Mouse (Mus musculus): ENCODE results near the gene Sulf2.

Sulf2 gene

DNA sequence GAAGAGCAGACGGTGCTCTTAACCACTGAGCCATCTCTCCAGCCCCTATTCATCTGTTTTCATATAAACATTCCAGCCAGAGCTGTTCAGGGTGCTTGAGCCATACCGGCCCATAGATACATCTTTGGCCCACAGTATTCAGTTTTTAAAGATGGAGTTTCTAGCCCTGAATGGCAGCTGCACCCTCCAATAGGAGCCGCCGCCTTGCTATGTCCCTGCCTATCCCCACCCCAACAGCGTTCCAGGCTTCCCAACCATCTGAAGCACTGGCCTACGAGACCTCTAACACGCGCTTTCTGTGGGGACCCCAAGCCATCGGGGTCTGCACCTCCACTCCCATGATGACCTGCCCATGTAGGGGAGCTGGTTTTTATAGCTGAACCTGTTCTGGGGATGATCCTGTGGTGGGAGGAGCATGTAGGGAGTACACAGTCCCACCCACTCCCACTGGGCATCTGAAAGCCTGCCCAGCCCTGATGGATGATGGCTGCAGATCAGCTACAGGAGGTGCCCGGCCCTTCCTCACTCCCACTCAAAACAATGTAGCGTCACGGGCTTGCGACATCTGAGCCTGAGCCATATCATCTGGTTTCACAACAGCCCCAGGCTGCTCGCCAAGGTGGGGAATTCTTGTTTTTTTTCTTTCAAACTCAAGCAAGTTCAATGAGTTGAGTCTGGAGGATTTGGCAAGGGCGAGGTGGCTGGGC is 39.7 kb downstream of the Sulf2 start:
- DNase-seq, result no peak

DNA sequence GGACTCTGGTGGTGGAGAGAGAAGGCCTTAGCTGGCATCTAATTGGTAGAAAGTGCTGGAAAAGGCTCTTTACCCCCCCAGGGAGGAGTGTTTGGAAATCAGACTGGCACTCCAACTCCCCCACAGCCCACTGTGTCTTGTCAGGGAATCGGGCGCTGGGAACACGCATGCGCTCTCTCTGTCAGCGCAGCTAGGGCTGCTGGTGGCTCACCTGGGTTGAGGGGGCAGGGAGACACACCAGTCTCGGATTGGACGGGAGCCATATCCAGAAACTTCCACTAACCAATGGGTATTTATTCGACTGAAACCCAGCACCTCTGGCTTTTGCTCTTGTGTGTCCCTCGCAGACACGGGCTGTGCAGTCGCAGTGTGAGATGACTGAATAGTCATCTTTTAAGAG is 42.5 kb downstream of the Sulf2 start:
- DNase-seq, result no peak

DNA sequence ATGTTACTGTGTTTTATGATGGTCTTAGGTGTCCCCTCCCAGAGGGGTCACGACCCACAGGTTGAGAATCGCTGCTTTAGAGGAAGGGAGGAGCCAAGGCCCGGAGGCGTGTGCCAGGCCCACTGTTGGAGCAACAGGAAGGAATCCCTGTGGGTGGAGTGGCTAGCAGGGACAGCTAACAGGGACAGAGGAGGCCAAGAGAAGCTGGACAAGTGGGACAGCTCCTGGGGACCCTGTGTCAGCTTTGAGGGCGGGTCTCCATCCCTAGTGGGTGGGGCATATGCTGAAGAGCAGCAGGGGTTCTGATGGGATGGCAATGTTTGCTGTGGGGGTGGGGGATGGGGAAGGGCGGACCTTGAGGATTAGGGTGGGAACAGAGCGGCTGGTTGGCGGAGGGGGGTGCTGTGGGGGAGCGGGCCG is 43.6 kb downstream of the Sulf2 start:
- DNase-seq, result no peak

DNA sequence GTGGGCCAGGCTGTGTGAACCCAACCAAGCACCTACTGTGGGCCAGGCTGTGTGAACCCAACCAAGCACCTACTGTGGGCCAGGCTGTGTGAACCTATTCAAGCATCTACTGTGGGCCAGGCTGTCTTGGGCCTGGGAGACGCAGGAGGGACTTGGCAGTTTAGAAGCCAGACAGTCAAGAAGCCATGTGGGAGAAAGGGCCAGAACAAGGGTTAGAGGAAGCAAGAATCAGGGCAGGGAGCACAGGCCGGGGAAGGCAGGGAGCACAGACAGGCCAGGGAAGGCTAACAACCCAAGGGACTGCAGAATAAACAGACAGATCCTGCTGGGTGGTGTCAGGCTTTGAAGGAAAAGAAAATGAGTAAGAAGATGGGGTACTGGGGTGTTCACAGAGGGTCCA is 44.2 kb downstream of the Sulf2 start:
- DNase-seq, result no peak

DNA sequence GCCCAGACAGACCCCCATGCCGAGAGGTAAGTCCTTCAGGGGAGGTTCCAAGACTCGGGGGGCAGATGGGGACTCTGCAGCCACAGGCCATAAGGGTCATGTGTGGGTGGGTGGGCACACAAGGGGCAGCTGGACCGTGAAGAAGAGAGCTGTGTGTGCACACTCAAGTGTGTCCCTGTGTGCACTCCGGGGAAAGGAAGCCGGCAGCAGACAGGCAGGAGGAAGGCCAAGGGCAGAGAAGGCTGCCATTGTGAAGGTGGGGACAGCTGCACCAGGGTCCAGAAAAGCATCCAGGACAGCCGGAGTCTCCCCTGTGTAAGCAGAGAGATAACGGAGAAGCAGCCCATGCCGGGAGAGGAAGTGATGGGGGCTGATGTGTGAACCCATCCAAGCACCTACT is 44.7 kb downstream of the Sulf2 start:
- DNase-seq, result no peak

DNA sequence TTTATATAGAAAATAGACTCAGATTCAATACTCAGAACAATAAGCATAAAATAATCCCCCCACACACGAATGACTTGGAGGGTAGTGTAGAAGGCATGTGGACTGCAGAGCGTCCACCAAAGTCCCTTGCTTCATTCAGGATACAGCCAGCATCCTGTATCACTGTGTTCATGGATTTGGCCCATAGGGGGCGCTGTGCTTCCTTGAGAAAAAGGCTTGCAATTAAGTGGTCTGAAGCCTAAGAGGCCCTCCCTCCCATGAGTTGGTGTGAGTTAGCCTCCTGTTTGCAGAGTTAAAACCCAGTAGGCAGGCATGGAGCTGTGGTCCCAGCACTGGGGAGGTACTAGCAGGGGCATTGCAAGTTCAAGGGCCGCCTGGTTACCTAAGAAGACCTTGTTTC is 47.1 kb downstream of the Sulf2 start:
- peak; percentile 80 to 83 for DNase-seq

DNA sequence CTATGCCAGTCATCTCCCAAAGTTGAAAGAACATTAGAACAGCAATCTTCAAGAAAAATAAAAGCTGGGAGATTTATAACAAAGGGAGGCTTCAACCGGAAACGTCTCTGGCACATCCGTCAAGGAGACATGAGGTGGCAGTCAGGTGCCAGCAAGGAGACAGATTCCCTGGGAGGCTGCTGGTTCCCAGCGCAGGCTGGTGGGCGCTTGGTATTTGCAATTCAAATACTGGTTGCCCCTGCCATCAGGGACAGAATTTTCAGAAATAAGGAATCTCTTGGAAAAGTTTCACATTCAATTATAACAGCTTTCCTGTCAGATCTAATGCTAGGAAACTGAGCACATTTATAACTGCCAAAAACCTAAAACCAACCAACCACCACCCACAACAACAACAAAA is 47.6 kb downstream of the Sulf2 start:
- no peak for DNase-seq

DNA sequence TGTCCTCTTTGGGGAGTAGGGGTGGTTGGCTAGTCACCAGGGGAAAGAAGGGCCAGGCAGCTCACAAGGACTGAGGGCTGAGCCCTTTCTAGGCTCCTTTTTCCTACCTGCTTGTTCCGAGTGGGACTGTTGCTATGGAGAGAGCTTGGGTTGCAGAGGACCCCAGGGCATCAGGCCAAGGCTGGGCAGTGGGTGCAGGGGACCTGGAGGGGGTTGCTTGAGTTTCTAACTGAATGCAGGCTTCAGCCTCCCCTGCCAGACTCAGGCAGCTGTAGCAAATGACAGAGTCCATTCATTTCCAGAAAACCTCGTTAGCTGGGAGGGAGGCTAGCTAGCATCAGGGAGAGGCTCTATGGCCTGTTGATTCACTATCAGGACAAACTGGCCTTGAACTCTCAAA is 48.8 kb downstream of the Sulf2 start:
- no peak for DNase-seq

DNA sequence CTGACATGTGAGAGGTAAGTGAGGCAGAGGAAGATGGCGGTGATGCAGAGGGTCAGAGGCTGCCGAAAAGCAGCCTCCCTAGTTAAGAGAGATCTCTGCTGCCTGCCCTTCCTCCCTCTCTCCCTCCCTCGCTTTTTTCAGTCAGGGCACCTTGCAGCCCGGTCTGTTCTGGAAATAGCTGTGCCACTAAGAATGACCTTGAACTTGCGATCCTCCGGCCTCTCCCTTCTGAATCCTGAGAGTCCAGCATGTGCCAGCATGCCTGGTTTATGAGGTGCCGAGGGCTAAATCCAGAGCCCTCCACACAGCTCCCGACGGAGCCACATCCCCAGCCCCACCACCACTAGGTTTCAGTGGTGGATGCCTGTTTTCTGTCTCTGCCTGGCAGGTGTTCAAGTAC is 49.6 kb downstream of the Sulf2 start:
- DNase-seq, result no peak

DNA sequence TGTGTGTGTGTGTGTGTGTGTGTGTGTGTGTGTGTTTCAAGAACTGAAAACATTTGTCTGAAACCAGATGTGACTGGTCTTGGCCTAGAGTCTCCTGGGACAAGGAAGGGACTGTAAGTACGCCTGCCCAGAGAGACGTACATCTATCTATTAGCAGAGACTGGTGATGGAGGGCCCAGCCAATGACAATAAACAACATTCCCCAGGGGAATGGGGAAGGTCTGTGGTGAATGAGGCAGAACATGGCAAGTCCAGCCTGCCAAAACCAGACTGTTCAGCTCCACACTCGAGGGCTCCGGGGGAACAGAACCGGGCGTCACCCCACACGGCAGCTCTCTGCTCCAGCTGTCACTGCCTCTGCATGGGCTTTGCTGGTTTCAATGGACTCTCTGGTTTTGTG is 52.6 kb downstream of the Sulf2 start:
- DNase-seq, result no peak

DNA sequence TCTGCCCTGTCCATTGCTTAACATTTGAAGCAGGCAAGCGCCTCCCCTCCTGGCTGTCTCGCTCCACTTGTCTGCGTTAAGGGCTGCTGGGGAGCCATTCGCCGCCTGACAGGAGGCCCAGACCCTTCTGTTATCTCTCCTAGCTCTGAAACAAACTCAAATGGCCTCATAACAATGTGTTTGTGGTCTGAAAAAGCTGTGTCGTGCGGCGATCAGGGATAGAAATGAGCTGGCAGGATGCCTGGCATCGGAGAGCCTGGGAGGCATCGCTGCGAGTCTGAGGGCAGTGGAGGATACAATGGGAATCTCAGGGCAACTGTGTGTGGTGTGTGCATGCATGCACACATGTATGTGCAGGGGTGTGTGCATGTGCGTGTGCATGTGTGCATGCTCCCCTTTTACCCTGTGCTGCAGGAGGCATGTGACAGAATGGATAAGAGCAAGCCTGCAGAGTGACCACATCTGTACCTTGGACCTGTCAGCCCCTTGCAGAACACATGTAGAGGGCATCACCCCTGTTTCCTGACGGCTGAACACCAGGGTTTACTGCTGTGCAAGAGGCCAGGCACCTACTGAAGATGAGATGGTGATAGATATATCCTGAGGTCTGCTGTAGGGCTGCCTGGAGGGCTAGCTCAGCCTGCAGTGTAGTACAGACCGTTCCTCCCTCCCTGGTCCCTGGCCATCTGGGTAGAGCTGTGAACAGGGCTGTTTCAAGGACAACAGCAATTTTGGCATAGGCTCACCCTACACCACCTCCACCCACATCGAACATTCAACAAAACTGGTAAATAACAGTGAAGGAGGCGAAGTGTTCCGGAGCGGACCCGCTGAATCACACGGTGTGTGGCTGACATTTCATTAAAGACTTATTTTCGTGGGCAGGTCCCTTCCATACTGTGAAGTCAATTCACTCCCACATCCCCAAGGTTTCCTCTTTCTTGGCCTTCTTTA is 54.9 kb downstream of the Sulf2 start:
- DNase-seq, result no peak

DNA sequence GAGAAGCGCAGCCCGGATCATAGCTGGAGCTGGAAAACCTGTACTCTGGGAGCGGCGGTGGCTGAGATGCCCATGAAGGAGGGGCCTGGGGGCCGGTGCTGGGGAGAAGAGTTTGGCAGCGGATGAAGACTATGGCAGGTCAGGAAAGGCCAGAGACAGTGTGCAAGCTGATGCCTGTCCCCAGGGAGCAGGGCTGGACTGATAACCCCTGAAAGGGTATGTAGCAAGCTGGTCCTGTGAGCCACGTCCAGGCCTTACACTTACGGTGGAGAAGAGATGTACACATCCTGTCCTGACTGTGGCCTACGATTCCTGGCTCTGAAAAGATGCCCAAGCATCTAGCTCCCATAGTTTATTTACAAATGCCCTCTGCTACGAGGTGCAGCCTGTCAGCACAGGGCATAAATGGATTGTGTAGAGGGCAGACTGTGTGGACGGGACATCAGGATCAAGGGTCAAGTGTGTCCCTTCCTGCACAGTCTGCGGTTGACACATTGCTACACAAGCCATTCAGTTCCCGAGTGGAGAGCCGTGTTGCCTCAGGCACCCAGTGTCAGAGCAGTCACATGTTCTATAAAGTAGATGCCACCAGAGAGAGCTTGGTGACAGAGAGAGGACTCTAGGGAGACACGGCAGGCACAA is 57.0 kb downstream of the Sulf2 start:
- no peak for DNase-seq

DNA sequence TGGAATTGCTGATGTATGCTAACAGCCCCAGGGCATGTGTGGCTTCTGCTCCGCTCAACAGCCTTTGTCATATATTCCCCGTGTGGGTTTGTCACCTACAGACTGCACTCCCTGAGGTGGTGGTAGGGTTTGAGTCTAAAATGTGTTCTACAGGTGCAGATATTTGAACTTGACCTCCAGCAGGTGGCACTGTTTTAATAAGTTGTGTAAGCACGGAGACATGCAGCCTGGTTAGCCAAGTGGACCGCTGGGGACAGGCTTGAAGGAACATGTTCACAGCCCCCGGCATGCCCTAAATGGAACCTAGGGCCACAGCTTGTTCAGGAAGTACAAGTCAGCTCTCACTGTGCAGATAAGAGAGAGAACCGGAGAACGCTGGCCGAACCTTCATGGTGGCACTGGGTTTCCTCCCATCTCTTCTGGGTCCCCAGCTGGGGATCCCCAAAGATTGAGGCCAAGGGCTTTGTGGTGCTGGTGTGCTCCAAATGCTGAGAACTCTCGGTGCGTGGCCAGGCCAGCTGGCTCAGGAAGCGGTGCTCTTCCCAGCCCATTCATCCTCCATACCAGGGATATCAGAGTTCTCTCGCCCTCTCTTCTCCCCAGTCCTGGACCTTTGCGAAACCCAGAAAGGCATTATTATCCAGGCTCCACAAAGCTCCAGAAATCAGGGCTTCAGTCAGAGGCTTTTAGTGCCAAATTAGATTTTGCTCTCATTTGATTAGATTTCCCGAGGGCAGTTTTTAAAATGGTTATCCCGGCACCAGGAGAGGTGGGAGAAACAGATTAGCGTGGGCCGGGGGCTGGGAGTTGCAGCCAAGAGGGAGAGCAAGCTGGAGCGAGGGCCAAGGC is 57.8 kb downstream of the Sulf2 start:
- peak; percentile 46 to 51 for DNase-seq

DNA sequence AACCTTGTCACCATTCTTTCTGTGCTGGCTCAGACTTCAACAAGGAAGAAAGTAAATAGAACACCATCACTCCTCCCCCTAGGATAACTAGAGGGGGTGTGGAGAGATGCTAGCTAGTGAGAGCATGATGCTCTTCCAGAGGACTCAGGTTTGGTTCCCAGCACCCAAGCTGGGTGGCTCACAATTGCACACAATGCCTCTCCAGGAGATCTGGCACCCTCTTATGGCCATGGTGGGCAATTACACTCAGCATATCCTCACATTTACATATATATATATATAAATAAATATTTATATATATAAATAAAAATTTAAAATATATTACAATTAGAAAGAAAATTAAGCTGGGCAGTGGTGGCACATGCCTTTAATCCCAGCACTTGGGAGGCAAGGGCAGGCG is 58.6 kb downstream of the Sulf2 start:
- DNase-seq, result no peak

DNA sequence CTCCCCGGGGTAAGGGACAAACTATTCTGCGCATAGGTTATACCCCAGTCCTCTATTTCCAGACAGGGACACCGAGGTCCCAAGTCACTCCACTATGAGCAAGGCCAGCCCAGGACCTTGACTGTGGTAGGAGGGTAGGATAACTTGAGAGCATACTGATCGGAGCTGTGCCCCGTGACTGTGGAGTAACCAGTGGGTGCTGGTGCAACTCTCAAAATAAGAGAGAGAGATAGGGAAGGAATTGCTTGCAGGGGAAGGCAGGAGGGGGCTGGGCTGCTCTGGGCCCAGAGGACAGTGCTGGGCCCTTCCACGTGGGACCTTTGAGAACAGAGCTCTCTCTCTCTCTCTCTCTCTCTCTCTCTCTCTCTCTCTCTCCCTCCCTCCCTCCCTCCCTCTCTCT is 59.2 kb downstream of the Sulf2 start:
- no peak for DNase-seq

DNA sequence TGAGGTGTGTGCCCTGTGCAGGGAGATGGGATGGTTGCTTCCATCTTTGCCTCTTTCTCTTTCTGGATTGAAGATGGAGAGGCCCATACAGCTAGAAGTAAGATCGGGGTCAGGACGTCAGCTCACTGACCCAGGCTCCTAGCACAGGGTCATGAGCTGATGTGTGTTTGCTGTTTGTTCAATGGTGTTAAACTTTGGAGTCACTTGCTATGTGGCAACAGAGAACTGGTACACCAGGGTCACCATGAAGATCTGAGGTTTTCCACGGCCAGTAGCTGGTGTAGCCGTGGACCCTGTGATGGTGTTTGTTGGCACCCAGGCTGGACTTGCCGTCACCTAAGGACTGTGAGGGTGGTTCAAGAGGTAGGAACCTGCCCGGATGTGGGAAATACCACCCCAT is 63.1 kb downstream of the Sulf2 start:
- DNase-seq, result no peak

DNA sequence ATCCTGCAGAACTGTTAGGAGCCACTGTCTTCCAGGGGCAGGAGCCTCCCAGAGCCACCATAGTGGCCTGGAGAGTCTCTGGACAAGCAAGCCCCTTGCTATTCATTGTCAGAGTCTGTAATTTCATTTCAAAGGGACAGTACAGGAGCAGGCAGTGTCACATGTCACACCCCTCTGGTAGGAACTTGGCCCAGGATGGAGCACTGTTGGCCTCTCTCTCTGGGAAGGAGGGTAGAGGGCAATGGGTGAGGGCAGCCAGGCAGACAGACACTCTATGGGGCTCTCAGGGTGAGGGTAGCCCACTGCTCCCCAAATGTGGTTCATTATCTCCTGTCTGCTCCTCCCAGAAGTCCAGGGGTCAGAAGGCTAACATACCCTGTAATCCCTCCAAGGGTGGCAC is 63.9 kb downstream of the Sulf2 start:
- no peak for DNase-seq

DNA sequence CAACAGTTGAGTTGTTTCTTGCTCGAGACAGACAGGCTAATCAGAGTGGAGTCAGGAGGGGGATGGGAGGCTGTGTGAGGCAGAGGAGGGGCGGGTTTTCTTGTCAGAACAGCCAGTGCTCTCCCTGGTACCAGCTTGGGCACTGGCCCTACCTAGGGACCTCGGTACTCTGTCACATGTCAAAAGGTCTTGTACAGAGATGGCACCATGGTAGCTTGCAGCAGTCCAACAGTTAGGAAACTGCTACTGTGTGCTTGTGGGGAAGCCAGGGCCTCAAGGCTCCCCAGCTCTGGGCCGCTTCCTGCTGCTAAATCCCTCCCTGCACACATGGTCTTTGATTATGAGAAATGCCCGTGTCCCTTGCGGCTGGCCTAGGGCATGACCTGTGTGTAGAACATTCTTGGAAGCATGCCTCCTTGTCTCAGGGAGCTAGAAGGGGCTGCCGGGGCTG is 65.3 kb downstream of the Sulf2 start:
- DNase-seq, result no peak

DNA sequence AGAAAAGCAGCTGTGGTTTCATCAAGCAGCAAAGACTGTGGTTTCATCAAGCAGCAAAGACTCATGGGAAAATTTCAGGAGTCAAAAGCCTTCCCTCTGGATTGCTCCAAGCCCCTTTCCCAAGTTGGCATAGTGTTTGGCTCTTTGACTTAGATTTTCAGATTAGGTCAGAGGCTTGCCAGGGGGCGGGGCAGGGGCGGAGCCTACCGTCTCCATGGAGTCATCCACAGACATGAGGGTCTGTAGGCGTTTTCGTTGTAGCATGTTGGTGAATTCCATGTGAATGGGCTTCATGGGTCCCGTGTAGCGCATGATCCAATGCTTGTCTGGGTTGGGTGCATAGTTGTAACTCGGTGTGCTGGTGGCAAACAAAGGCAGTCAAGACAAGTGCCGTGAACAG is 66.5 kb downstream of the Sulf2 start:
- no peak for DNase-seq

DNA sequence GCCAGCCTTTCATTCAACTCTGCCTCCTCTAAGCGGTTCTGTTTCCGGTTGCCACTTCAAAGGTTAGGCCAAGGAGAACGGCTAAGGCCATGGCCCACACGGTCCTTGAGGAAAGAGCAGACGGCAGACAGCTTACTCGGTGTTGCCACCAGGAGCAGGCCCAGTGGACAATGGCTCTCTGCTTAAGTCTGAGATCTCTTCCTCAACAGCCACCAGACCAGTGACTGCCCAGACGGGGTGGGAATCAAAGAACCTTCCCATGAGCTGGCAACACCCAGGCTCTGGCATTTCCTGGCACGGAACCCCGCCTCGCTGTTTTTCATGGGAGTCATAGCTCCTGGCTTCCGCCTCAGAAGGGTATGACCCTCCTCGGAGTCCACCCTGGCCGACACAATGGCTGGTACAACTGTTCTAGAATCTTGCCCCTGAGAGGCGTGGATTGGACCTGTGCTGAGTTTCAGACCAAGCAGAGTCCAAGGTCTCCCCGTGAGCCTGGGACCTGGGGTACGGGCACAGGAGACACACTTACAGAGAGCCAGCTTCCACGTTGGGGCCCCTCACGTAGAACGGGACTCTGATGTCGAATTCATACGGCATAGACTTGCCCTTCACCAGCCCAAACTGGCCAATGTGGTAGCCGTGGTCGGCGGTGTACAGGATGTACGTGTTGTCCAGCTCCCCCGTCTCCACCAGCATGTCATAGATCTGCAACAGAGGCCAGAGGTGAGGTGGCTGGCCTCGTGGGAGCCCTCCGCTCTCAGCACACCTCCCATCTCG is 68.8 kb downstream of the Sulf2 start:
- no peak for DNase-seq

DNA sequence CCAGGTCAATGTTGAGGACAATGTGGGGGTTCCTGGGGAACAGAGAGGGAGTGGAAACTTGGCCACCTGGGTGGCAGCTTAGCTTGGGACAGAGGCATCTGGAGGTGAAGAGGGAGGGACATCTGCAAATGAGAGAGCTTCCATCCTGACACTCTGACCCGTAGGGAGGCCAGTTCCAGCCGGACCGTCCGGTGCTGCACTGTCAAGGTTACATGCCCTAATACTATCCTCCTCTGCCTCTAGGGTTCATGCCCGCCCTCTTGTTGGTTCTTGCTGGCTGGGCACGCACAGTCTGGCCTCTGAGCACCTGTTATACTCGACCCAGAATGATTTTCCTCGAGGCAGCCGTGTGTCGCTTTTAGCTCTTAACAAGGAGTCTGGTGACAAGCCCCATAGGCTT is 69.7 kb downstream of the Sulf2 start:
- no peak for DNase-seq

DNA sequence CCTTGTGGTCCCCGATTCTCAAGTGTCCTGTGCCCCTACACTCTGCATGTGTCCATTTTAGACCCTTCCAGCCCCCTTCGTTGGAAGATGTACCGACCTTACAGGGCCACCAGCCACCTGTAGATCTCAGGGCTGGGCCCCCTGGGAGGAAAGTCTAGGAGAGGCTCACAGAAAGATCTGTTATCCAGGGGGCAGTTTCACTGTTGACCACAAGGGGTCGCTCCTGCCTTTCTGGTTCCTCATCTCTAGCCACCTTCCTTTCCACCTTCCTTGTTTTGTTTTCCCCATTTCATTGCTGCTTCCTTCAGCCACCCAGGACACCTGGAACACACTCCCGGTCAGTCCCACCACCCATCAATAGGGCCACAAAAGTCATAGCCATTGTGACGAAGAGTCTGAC is 70.5 kb downstream of the Sulf2 start:
- peak; percentile 64 to 68 for DNase-seq
